8 mouse cellular contexts compared by ENCODE assay signal in genomic region chr15:99074600-99075333, GRCm38 (mm10). TPM values are rescaled to one million over a fixed set of nuclear protein-coding genes. Genes with fewer than 3 reads are reported as not detected.
DNase-seq lines count a peak whose midpoint lies in the region; ATAC-seq lines count a peak whose summit lies in the region.

No protein-coding gene starts in this region.

- DNase-seq in Muller cell, postnatal 12 days (ENCODE audit: inconsistent ontology term): peak; percentile 99
- peak; percentile 99 for DNase-seq in cerebellum, postnatal 10 days
- DNase-seq in frontal cortex, postnatal 10 days (ENCODE audit: low spot score in 2 of 2): peak; percentile 97 to 98
- peak; percentile 98 to 99 for DNase-seq in layer of hippocampus, postnatal 14 days (ENCODE audit: low spot score in 2 of 2)
- DNase-seq in lung, postnatal 14 days: peak; percentile 98
- peak; percentile 88 for DNase-seq in retina, adult 2 months (ENCODE audit: low read depth, low spot score)
- DNase-seq in thymus, postnatal 36 days: peak; percentile 94 to 96

- peak overlapping the region; percentile 53 for H3K4me3 ChIP-seq in hindbrain, embryonic 12.5 days

- H3K4me2 ChIP-seq in hindbrain, embryonic 12.5 days (replicated peaks): peak overlapping the region; percentile 82

- WGBS in hindbrain, embryonic 12.5 days: under 1% methylated on average over 44 of the region's 44 CpGs

- H3K27me3 ChIP-seq in hindbrain, embryonic 12.5 days: no peaks in the 10 kb centered on the region

- ATAC-seq in hindbrain, embryonic 12.5 days (ENCODE audit: low FRiP score): peak; percentile 98

- H3K4me1 ChIP-seq in hindbrain, embryonic 12.5 days: peaks cover 22% of the 10 kb centered on the region

- peak overlapping the region; percentile 78 for H3K9ac ChIP-seq in hindbrain, embryonic 12.5 days

- peak overlapping the region; percentile 97 for H3K27ac ChIP-seq in hindbrain, embryonic 12.5 days

- peaks cover 15% of the 10 kb centered on the region for H3K36me3 ChIP-seq in hindbrain, embryonic 12.5 days

- no peaks in the 10 kb centered on the region for H3K9me3 ChIP-seq in hindbrain, embryonic 12.5 days (replicated peaks)

RNA-seq across cellular contexts. Expression of gene Troap, which starts 0.4 kb away (rescaled TPM):
- 24.1 and 29.2 TPM in 2 replicates for polyA plus RNA-seq in hindbrain, embryonic 12.5 days (2016; fragmentation: Nextera tagmentation; extraction: Ambion mirVana)
- total RNA-seq in layer of hippocampus, postnatal 14 days (2021): 1 to 10 TPM; 1.2 to 2.6 TPM

RNA-seq across cellular contexts. Expression of gene C1ql4, which starts 12.8 kb away (rescaled TPM):
- polyA plus RNA-seq in hindbrain, embryonic 12.5 days (2016; fragmentation: Nextera tagmentation; extraction: Ambion mirVana): 18.4 and 18.7 TPM in 2 replicates
- under 1 TPM in 1 of 2 experiments, not detected in 1; 0.44 TPM for total RNA-seq in layer of hippocampus, postnatal 14 days (2021)

RNA-seq across cellular contexts. Expression of gene Dnajc22, which starts 18.2 kb away (rescaled TPM):
- 3.2 and 3.3 TPM in 2 replicates for polyA plus RNA-seq in hindbrain, embryonic 12.5 days (2016; fragmentation: Nextera tagmentation; extraction: Ambion mirVana)
- total RNA-seq in layer of hippocampus, postnatal 14 days (2021): under 1 TPM in 1 of 2 experiments, not detected in 1; 0.28 TPM

RNA-seq across cellular contexts. Expression of gene Prph, which starts 19.8 kb away (rescaled TPM):
- polyA plus RNA-seq in hindbrain, embryonic 12.5 days (2016; fragmentation: Nextera tagmentation; extraction: Ambion mirVana): 23.3 and 35.6 TPM in 2 replicates
- 1 to 10 TPM; 3.7 to 5.1 TPM for total RNA-seq in layer of hippocampus, postnatal 14 days (2021)

RNA-seq across cellular contexts. Expression of gene Tuba1c, which starts 45.1 kb away (rescaled TPM):
- polyA plus RNA-seq in hindbrain, embryonic 12.5 days (2016; fragmentation: Nextera tagmentation; extraction: Ambion mirVana): 59.6 and 72.4 TPM in 2 replicates
- total RNA-seq in layer of hippocampus, postnatal 14 days (2021): 100 to 1,000 TPM; 119 to 162 TPM

Comparison
In these comparisons a context has a peak if more than half of its experiments do, and no peak if none do; other contexts are left out.
1. Peak in every context shown above with its lines: DNase-seq, ATAC-seq, H3K4me3 ChIP-seq and H3K27ac ChIP-seq.